In genomic region chr12:117973712-117974111, GRCm38 (mm10) we compare ENCODE assay signal across 23 mouse cellular contexts.
"Had no signal": no experiment of that assay in that cellular context is flagged by ENCODE, and none has a peak within 500 bp of the region (broad histone marks: within the 10 kb centered on the region; RNA-seq: fewer than 3 reads in every experiment).

No protein-coding gene starts in this region.

- H3K9me3 ChIP-seq: heart, embryonic 10.5 days; heart, embryonic 12.5 days; hindbrain, embryonic 13.5 days; hindbrain, embryonic 15.5 days; kidney, embryonic 15.5 days; limb, embryonic 10.5 days; limb, embryonic 12.5 days; liver, embryonic 13.5 days had no signal

- H3K4me1 ChIP-seq: heart, embryonic 10.5 days; hindbrain, embryonic 13.5 days; hindbrain, embryonic 15.5 days; kidney, embryonic 15.5 days; limb, embryonic 10.5 days; limb, embryonic 12.5 days; liver, embryonic 13.5 days had no signal

- H3K4me3 ChIP-seq: heart, embryonic 10.5 days; heart, embryonic 12.5 days; hindbrain, embryonic 13.5 days; hindbrain, embryonic 15.5 days; kidney, embryonic 15.5 days; limb, embryonic 10.5 days; limb, embryonic 12.5 days; liver, embryonic 13.5 days had no signal

- H3K27ac ChIP-seq: heart, embryonic 10.5 days; hindbrain, embryonic 13.5 days; hindbrain, embryonic 15.5 days; hindbrain, postnatal 0 days; kidney, embryonic 15.5 days; kidney, postnatal 0 days; limb, embryonic 10.5 days; limb, embryonic 12.5 days; liver, embryonic 13.5 days had no signal

- ATAC-seq: hindbrain, postnatal 0 days; intestine, embryonic 16.5 days had no signal

- H3K27me3 ChIP-seq: heart, embryonic 12.5 days; kidney, embryonic 15.5 days; limb, embryonic 12.5 days; liver, embryonic 13.5 days had no signal

- H3K36me3 ChIP-seq: heart, embryonic 10.5 days; heart, embryonic 12.5 days; hindbrain, embryonic 13.5 days; hindbrain, embryonic 15.5 days; kidney, embryonic 15.5 days; limb, embryonic 10.5 days; limb, embryonic 12.5 days; liver, embryonic 13.5 days had no signal

- DNase-seq: gastrocnemius, postnatal 25 days; heart, adult 18-20 months; heart, postnatal 10 days; heart, postnatal 4 days; kidney, adult 11 months; kidney, adult 2 months; kidney, adult 9 months; kidney, postnatal 14 days; kidney, postnatal 36 days; layer of hippocampus, adult 9-11 months; layer of hippocampus, postnatal 36 days; liver; liver, embryonic 13.5 days had no signal
